Mouse (Mus musculus): ENCODE measurements around the gene Gm3594. TPM values are rescaled to one million over a fixed set of nuclear protein-coding genes. Genes with fewer than 3 reads are reported as not detected.
A peak's percentile ranks its signal among the peaks of the same experiment; 100 is the strongest.
"Not testable (repeated sequence)": the region's sequence is repeated elsewhere in the genome, so short reads cannot be mapped to it uniquely, and the experiment has no call there.

The Gm3594 gene
- total RNA-seq (2014; rRNA removed) (not detected in 2 replicates), polyA plus RNA-seq (2015; fragmentation: Nextera tagmentation; extraction: Ambion mirVana) (not detected in 2 replicates)

- not testable (repeated sequence) for H3K36me3 ChIP-seq (ENCODE audit: insufficient read depth, low read length); H3K4me1 ChIP-seq (ENCODE audit: insufficient read depth, low read length); H3K27ac ChIP-seq (ENCODE audit: low read depth, low read length); H3K4me3 ChIP-seq (ENCODE audit: low read depth, low read length); H3K9me3 ChIP-seq (ENCODE audit: low read length); H3K27me3 ChIP-seq (ENCODE audit: insufficient read depth, low read length); H3K9ac ChIP-seq (replicated peaks; ENCODE audit: low read length, poor library complexity, severe bottlenecking); DNase-seq (ENCODE audit: low spot score); ATAC-seq (ENCODE audit: low FRiP score); H3K4me2 ChIP-seq (ENCODE audit: low read depth, low read length, poor library complexity, severe bottlenecking)
- no CpG with 5 or more reads among the region's 4 CpGs for WGBS
Measured at GRCm38 (mm10) chr14:6444511-6444910, at the start of gene Gm3594. TSS of gene Gm3594 (minus strand) at chr14:6444611.

GRCm38 (mm10) chr14:6486331-6486730 is 41.9 kb upstream of the Gm3594 start:
- H3K27me3 ChIP-seq (ENCODE audit: insufficient read depth, low read length); H3K9ac ChIP-seq (replicated peaks; ENCODE audit: low read length, poor library complexity, severe bottlenecking); H3K4me2 ChIP-seq (ENCODE audit: low read depth, low read length, poor library complexity, severe bottlenecking); H3K36me3 ChIP-seq (ENCODE audit: insufficient read depth, low read length); H3K9me3 ChIP-seq (ENCODE audit: low read length); H3K27ac ChIP-seq (ENCODE audit: low read depth, low read length); ATAC-seq (ENCODE audit: low FRiP score); DNase-seq (ENCODE audit: low spot score); H3K4me1 ChIP-seq (ENCODE audit: insufficient read depth, low read length); H3K4me3 ChIP-seq (ENCODE audit: low read depth, low read length): not testable (repeated sequence)
- 35% methylated on average over 1 of the region's 1 CpGs for WGBS

- not testable (repeated sequence) for H3K27me3 ChIP-seq (ENCODE audit: insufficient read depth, low read length); H3K9ac ChIP-seq (replicated peaks; ENCODE audit: low read length, poor library complexity, severe bottlenecking); H3K4me2 ChIP-seq (ENCODE audit: low read depth, low read length, poor library complexity, severe bottlenecking); ATAC-seq (ENCODE audit: low FRiP score); DNase-seq (ENCODE audit: low spot score); H3K4me1 ChIP-seq (ENCODE audit: insufficient read depth, low read length); H3K4me3 ChIP-seq (ENCODE audit: low read depth, low read length); H3K9me3 ChIP-seq (ENCODE audit: low read length); H3K36me3 ChIP-seq (ENCODE audit: insufficient read depth, low read length); H3K27ac ChIP-seq (ENCODE audit: low read depth, low read length)
- no CpG with 5 or more reads among the region's 1 CpGs for WGBS
Measured at GRCm38 (mm10) chr14:6485541-6485940, 41.1 kb upstream of the Gm3594 start.

- H3K9ac ChIP-seq (replicated peaks; ENCODE audit: low read length, poor library complexity, severe bottlenecking); H3K4me1 ChIP-seq (ENCODE audit: insufficient read depth, low read length); H3K4me2 ChIP-seq (ENCODE audit: low read depth, low read length, poor library complexity, severe bottlenecking); H3K4me3 ChIP-seq (ENCODE audit: low read depth, low read length); H3K27me3 ChIP-seq (ENCODE audit: insufficient read depth, low read length); ATAC-seq (ENCODE audit: low FRiP score); H3K9me3 ChIP-seq (ENCODE audit: low read length); DNase-seq (ENCODE audit: low spot score); H3K27ac ChIP-seq (ENCODE audit: low read depth, low read length); H3K36me3 ChIP-seq (ENCODE audit: insufficient read depth, low read length): not testable (repeated sequence)
- WGBS = 85% methylated on average over 7 of the region's 8 CpGs
Measured at GRCm38 (mm10) chr14:6482126-6482525, 37.7 kb upstream of the Gm3594 start.

- not testable (repeated sequence) for H3K9ac ChIP-seq (replicated peaks; ENCODE audit: low read length, poor library complexity, severe bottlenecking)
- 81% methylated on average over 1 of the region's 1 CpGs for WGBS
Measured at GRCm38 (mm10) chr14:6471856-6472255, 27.4 kb upstream of the Gm3594 start.

GRCm38 (mm10) chr14:6440774-6441173 is 3.6 kb downstream of the Gm3594 start:
- not testable (repeated sequence) for DNase-seq (ENCODE audit: low spot score); H3K9me3 ChIP-seq (ENCODE audit: low read length); H3K36me3 ChIP-seq (ENCODE audit: insufficient read depth, low read length); H3K9ac ChIP-seq (replicated peaks; ENCODE audit: low read length, poor library complexity, severe bottlenecking); ATAC-seq (ENCODE audit: low FRiP score); H3K4me2 ChIP-seq (ENCODE audit: low read depth, low read length, poor library complexity, severe bottlenecking); H3K4me3 ChIP-seq (ENCODE audit: low read depth, low read length); H3K27ac ChIP-seq (ENCODE audit: low read depth, low read length); H3K4me1 ChIP-seq (ENCODE audit: insufficient read depth, low read length); H3K27me3 ChIP-seq (ENCODE audit: insufficient read depth, low read length)
- 88% methylated on average over 1 of the region's 4 CpGs for WGBS

More at GRCm38 (mm10) chr14:6471856-6472255, 27.4 kb upstream of the Gm3594 start:
- not testable (repeated sequence) for ATAC-seq (ENCODE audit: low FRiP score); H3K4me2 ChIP-seq (ENCODE audit: low read depth, low read length, poor library complexity, severe bottlenecking); H3K27me3 ChIP-seq (ENCODE audit: insufficient read depth, low read length); H3K4me3 ChIP-seq (ENCODE audit: low read depth, low read length); DNase-seq (ENCODE audit: low spot score); H3K27ac ChIP-seq (ENCODE audit: low read depth, low read length); H3K9me3 ChIP-seq (ENCODE audit: low read length); H3K36me3 ChIP-seq (ENCODE audit: insufficient read depth, low read length); H3K4me1 ChIP-seq (ENCODE audit: insufficient read depth, low read length)

GRCm38 (mm10) chr14:6440206-6440605 is 4.2 kb downstream of the Gm3594 start:
- 67% methylated on average over 1 of the region's 5 CpGs for WGBS
- DNase-seq (ENCODE audit: low spot score) = not testable (repeated sequence)

GRCm38 (mm10) chr14:6426766-6427165 is 17.6 kb downstream of the Gm3594 start:
- not testable (repeated sequence) for DNase-seq (ENCODE audit: low spot score); H3K27me3 ChIP-seq (ENCODE audit: insufficient read depth, low read length); H3K9ac ChIP-seq (replicated peaks; ENCODE audit: low read length, poor library complexity, severe bottlenecking); H3K4me1 ChIP-seq (ENCODE audit: insufficient read depth, low read length); H3K27ac ChIP-seq (ENCODE audit: low read depth, low read length); ATAC-seq (ENCODE audit: low FRiP score); H3K9me3 ChIP-seq (ENCODE audit: low read length); H3K4me2 ChIP-seq (ENCODE audit: low read depth, low read length, poor library complexity, severe bottlenecking); H3K36me3 ChIP-seq (ENCODE audit: insufficient read depth, low read length)
- WGBS = 14% methylated on average over 20 of the region's 42 CpGs
- peak overlapping the region; percentile 25; the same call in 1 of the 2 replicates for H3K4me3 ChIP-seq (ENCODE audit: low read depth, low read length)

More at GRCm38 (mm10) chr14:6440206-6440605, 4.2 kb downstream of the Gm3594 start:
- not testable (repeated sequence) for ATAC-seq (ENCODE audit: low FRiP score); H3K36me3 ChIP-seq (ENCODE audit: insufficient read depth, low read length); H3K9ac ChIP-seq (replicated peaks; ENCODE audit: low read length, poor library complexity, severe bottlenecking); H3K4me2 ChIP-seq (ENCODE audit: low read depth, low read length, poor library complexity, severe bottlenecking); H3K9me3 ChIP-seq (ENCODE audit: low read length); H3K27ac ChIP-seq (ENCODE audit: low read depth, low read length); H3K4me1 ChIP-seq (ENCODE audit: insufficient read depth, low read length); H3K27me3 ChIP-seq (ENCODE audit: insufficient read depth, low read length); H3K4me3 ChIP-seq (ENCODE audit: low read depth, low read length)

- H3K4me1 ChIP-seq (ENCODE audit: insufficient read depth, low read length); H3K9ac ChIP-seq (replicated peaks; ENCODE audit: low read length, poor library complexity, severe bottlenecking); DNase-seq (ENCODE audit: low spot score); ATAC-seq (ENCODE audit: low FRiP score); H3K27me3 ChIP-seq (ENCODE audit: insufficient read depth, low read length); H3K36me3 ChIP-seq (ENCODE audit: insufficient read depth, low read length); H3K27ac ChIP-seq (ENCODE audit: low read depth, low read length); H3K9me3 ChIP-seq (ENCODE audit: low read length): not testable (repeated sequence)
- 9% methylated on average over 21 of the region's 22 CpGs for WGBS
- Histone ChIP-seq H3K4me3 (ENCODE audit: low read depth, low read length) (peak overlapping the region; percentile 25), H3K4me2 (ENCODE audit: low read depth, low read length, poor library complexity, severe bottlenecking) (0 out of 2 replicates have a peak overlapping the region, but pooled peaks have one; percentile 24)
Measured at GRCm38 (mm10) chr14:6426353-6426752, 18.1 kb downstream of the Gm3594 start.
